Mouse (Mus musculus) myocyte (in vitro differentiated cells): ENCODE measurements around the gene Ociad2.

Experiments used
- E2F4 ChIP-seq: IDR thresholded peaks from one replicate; pipeline ENCODE4 v1.6.1; 2011; ENCODE audit warnings: mild to moderate bottlenecking, control low read depth, moderate library complexity; ENCODE audit not compliant: insufficient read depth
- MAX ChIP-seq: IDR thresholded peaks from one replicate; pipeline ENCODE4 v1.6.1; 2011; ENCODE audit warnings: low read depth, mild to moderate bottlenecking, control low read depth
- MYOD1 ChIP-seq, 3 experiments: IDR thresholded peaks; one replicate each; pipeline ENCODE4 v1.6.1; 2011; ENCODE audit warnings: control low read depth in 2 of 3, low read depth in 2 of 3, mild to moderate bottlenecking in 2 of 3, moderate library complexity in 1 of 3; ENCODE audit not compliant: insufficient read length in 2 of 3, control insufficient read depth in 1 of 3
- MYOG ChIP-seq, 3 experiments: IDR thresholded peaks; one replicate each; pipeline ENCODE4 v1.6.1; 2011; ENCODE audit warnings: control low read depth in 2 of 3, low read depth in 2 of 3, mild to moderate bottlenecking in 2 of 3; ENCODE audit not compliant: insufficient read length in 2 of 3, control insufficient read depth in 1 of 3, insufficient read depth in 1 of 3
- POLR2A ChIP-seq: IDR thresholded peaks from one replicate; pipeline ENCODE4 v1.6.1; 2011; ENCODE audit warnings: low read depth, mild to moderate bottlenecking, control low read depth, moderate library complexity; ENCODE audit not compliant: insufficient read length
- REST ChIP-seq: IDR thresholded peaks from one replicate; pipeline ENCODE4 v1.6.1; 2011; ENCODE audit warnings: mild to moderate bottlenecking, control low read depth, moderate library complexity; ENCODE audit not compliant: insufficient read depth, insufficient read length
- TCF12 ChIP-seq: IDR thresholded peaks from one replicate; pipeline ENCODE4 v1.6.1; 2011; ENCODE audit warnings: mild to moderate bottlenecking, control low read depth; ENCODE audit not compliant: poor library complexity, insufficient read depth, severe bottlenecking
- USF1 ChIP-seq: IDR thresholded peaks from one replicate; pipeline ENCODE4 v1.6.1; 2011; ENCODE audit warnings: low read depth, mild to moderate bottlenecking, control low read depth, moderate library complexity

DNA sequence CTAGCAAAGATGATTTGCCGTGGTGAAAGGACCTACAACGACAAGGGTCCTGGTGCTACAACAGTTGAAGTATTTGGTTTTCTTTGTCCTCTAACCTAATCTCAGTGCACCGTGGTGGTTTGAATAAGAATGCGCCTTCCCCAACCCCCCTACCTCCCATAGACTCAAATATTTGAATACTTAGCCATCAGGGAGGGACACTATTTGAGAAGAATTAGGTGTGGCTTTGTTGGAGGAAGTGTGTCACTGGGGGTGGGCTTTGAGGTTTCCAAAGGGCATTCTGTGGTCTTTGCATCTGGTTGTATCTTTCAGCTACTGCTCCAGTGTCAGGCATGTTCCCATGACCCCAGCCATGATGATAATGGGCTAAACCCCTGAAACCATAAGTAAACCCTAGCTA, 27.1 kb upstream of the Ociad2 start:
- TF ChIP-seq REST (no peak), POLR2A (no peak), MAX (no peak), MYOG (IDR thresholded peaks at IDR 0.05; ENCODE audit: control insufficient read depth in 1 of 3, insufficient read depth in 1 of 3, insufficient read length in 2 of 3, low read depth in 2 of 3) (no peak), E2F4 (no peak), USF1 (no peak), TCF12 (no peak), MYOD1 (IDR thresholded peaks at IDR 0.05; ENCODE audit: control insufficient read depth in 1 of 3, insufficient read length in 2 of 3, low read depth in 2 of 3) (peak in 1 of 3 experiments; percentile 8)
